Comparison of ENCODE assay signal across 8 mouse cellular contexts in the genomic region with DNA sequence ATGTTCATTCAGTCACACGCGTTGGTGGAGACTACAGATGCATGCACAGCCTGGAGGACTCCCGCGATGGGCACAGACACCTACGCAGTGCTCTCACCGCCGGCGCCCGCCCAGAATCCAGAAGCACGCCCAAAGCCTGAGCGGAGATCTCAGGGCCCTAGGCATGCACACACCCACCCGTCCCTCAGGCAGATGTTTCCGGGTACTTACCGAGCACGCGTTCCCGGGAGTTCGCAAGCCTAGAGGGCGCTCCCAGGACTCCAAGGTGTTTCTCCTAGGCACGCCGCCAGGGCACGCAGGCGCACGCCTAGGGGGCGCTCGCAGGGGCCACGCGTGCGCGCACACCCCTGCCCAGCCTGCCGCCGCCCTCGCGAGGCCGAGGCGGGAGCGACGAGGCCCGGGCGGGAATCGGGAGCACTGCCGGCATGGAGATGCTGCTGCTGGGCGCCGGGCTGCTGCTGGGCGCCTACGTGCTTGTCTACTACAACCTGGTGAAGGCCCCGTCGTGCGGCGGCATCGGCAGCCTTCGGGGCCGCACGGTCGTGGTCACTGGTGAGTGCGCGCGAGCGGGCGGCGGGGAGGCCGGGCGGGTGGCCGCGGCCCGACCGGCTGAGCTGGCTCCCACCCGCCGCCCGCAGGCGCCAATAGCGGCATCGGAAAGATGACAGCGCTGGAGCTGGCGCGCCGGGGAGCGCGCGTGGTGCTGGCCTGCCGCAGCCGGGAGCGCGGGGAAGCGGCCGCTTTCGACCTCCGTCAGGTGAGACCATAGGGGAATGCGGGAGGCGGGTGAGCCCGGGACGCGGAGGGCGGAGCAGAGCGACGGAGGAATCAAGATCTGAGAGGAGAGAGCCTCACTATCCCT. TPM values are rescaled to one million over a fixed set of nuclear protein-coding genes. Genes with fewer than 3 reads are reported as not detected.
DNase-seq lines count a peak whose midpoint lies in the region; ATAC-seq and TF ChIP-seq lines count a peak whose summit lies in the region.

TSS of gene Dhrs13 (plus strand) at position 334 of the 862 bp plus-strand sequence.

- TF ChIP-seq POLR2A in testis, adult 2 months (IDR thresholded peaks at IDR 0.05; ENCODE audit: control insufficient read depth, low read depth, low read length), result peak; percentile 35; the same call in 1 of the 2 replicates

- ATAC-seq in forebrain, embryonic 11.5 days (replicated peaks; ENCODE audit: low FRiP score), result peak; percentile 92
- peak; percentile 92 for ATAC-seq in heart, postnatal 0 days (ENCODE audit: insufficient read depth, low read depth)
- peak; percentile 95 for ATAC-seq in liver, embryonic 16.5 days (ENCODE audit: low read depth)
- peak; percentile 93 for ATAC-seq in neural tube, embryonic 13.5 days (ENCODE audit: low read depth)

- peak within 1 kb of the TSS; percentile 93 for H3K4me2 ChIP-seq in forebrain, embryonic 11.5 days (ENCODE audit: low read depth, low read length, severe bottlenecking)
- H3K4me2 ChIP-seq in heart, postnatal 0 days (ENCODE audit: low read depth, low read length), result peak within 1 kb of the TSS; percentile 97
- H3K4me2 ChIP-seq in liver, embryonic 16.5 days (ENCODE audit: low read depth, low read length), result peak within 1 kb of the TSS; percentile 99
- peak within 1 kb of the TSS; percentile 69 for H3K4me2 ChIP-seq in neural tube, embryonic 13.5 days

- no peak for TF ChIP-seq EP300 in heart, postnatal 0 days (IDR thresholded peaks at IDR 0.05; ENCODE audit: low read depth)

- peaks cover 6% of the 10 kb centered on the region for H3K4me1 ChIP-seq in forebrain, embryonic 11.5 days (replicated peaks; ENCODE audit: control insufficient read depth, insufficient read depth, low read length)
- H3K4me1 ChIP-seq in heart, postnatal 0 days (ENCODE audit: control insufficient read depth, insufficient read depth), result peaks cover 13% of the 10 kb centered on the region
- H3K4me1 ChIP-seq in liver, embryonic 16.5 days (ENCODE audit: control insufficient read depth, low read depth, low read length), result peaks cover 28% of the 10 kb centered on the region
- peaks cover 38% of the 10 kb centered on the region for H3K4me1 ChIP-seq in neural tube, embryonic 13.5 days (replicated peaks)
- H3K4me1 ChIP-seq in testis, adult 2 months (ENCODE audit: control insufficient read depth, insufficient read depth, low read length), result peaks cover 11% of the 10 kb centered on the region

- peak within 1 kb of the TSS; percentile 71 for H3K27ac ChIP-seq in forebrain, embryonic 11.5 days (ENCODE audit: low read depth, low read length)
- peak within 1 kb of the TSS; percentile 66 for H3K27ac ChIP-seq in heart, postnatal 0 days (ENCODE audit: low read depth)
- H3K27ac ChIP-seq in liver, embryonic 16.5 days (ENCODE audit: low read length), result peak within 1 kb of the TSS; percentile 83
- peak within 1 kb of the TSS; percentile 93 for H3K27ac ChIP-seq in neural tube, embryonic 13.5 days (replicated peaks)
- peak within 1 kb of the TSS; percentile 32; the same call in 1 of the 2 replicates for H3K27ac ChIP-seq in testis, adult 2 months (ENCODE audit: control insufficient read depth, insufficient read depth, low read depth, low read length)

- H3K9ac ChIP-seq in forebrain, embryonic 11.5 days (ENCODE audit: low read length), result peak within 1 kb of the TSS; percentile 86
- H3K9ac ChIP-seq in heart, postnatal 0 days (replicated peaks; ENCODE audit: low read depth, low read length), result peak within 1 kb of the TSS; percentile 66
- peak within 1 kb of the TSS; percentile 84 for H3K9ac ChIP-seq in liver, embryonic 16.5 days (ENCODE audit: low read depth, low read length)
- peak within 1 kb of the TSS; percentile 82 for H3K9ac ChIP-seq in neural tube, embryonic 13.5 days

- no peaks in the 10 kb centered on the region for H3K9me3 ChIP-seq in forebrain, embryonic 11.5 days (ENCODE audit: control insufficient read depth, low read length)
- no peaks in the 10 kb centered on the region for H3K9me3 ChIP-seq in heart, postnatal 0 days (replicated peaks; ENCODE audit: control insufficient read depth, low read length)
- no peaks in the 10 kb centered on the region for H3K9me3 ChIP-seq in liver, embryonic 16.5 days (replicated peaks; ENCODE audit: control insufficient read depth, low read length)
- H3K9me3 ChIP-seq in neural tube, embryonic 13.5 days, result no peaks in the 10 kb centered on the region

- TF ChIP-seq CTCF in heart, postnatal 0 days (IDR thresholded peaks at IDR 0.05; ENCODE audit: low read depth), result peak; percentile 73
- peak; percentile 49; the same call in 1 of the 2 replicates for TF ChIP-seq CTCF in testis, adult 2 months (IDR thresholded peaks at IDR 0.05; ENCODE audit: control insufficient read depth, insufficient read depth, insufficient replicate concordance, low read depth, low read length)

- under 1% methylated on average over 90 of the region's 96 CpGs for WGBS in forebrain, embryonic 11.5 days
- under 1% methylated on average over 95 of the region's 96 CpGs for WGBS in heart, postnatal 0 days
- under 1% methylated on average over 96 of the region's 96 CpGs for WGBS in liver, embryonic 16.5 days (ENCODE audit: insufficient replicate concordance)
- under 1% methylated on average over 96 of the region's 96 CpGs for WGBS in neural tube, embryonic 13.5 days

- peak; percentile 85 for DNase-seq in CD8-positive naive resting alpha-beta T cell, adult 2 months (ENCODE audit: low read depth in 2 of 2, low spot score in 2 of 2)
- DNase-seq in c-Kit-positive CD71-negative TER-119-negative erythroid progenitor cells, embryonic 14.5 days (ENCODE audit: low read depth), result peak; percentile 94
- DNase-seq in forebrain, embryonic 11.5 days (ENCODE audit: low spot score), result peak; percentile 96
- peak; percentile 89 for DNase-seq in heart, postnatal 0 days (ENCODE audit: low spot score)
- DNase-seq in kidney, postnatal 4 days, result peak; percentile 94 to 97

- H3K36me3 ChIP-seq in forebrain, embryonic 11.5 days (ENCODE audit: control insufficient read depth, insufficient read depth, low read length), result peaks cover 3% of the 10 kb centered on the region
- peaks cover 34% of the 10 kb centered on the region for H3K36me3 ChIP-seq in heart, postnatal 0 days (replicated peaks; ENCODE audit: control insufficient read depth, insufficient read depth, low read length)
- peaks cover 34% of the 10 kb centered on the region for H3K36me3 ChIP-seq in liver, embryonic 16.5 days (ENCODE audit: control insufficient read depth, insufficient read depth)
- H3K36me3 ChIP-seq in neural tube, embryonic 13.5 days, result peaks cover 45% of the 10 kb centered on the region
- peaks cover 1% of the 10 kb centered on the region for H3K36me3 ChIP-seq in testis, adult 2 months (ENCODE audit: control insufficient read depth, insufficient read depth, low read length)

- peak within 1 kb of the TSS; percentile 59 for H3K4me3 ChIP-seq in forebrain, embryonic 11.5 days (ENCODE audit: low read depth, low read length)
- H3K4me3 ChIP-seq in heart, postnatal 0 days (ENCODE audit: low read depth, low read length), result peak within 1 kb of the TSS; percentile 68
- peak within 1 kb of the TSS; percentile 78 for H3K4me3 ChIP-seq in liver, embryonic 16.5 days (ENCODE audit: low read depth, low read length)
- peak within 1 kb of the TSS; percentile 59 for H3K4me3 ChIP-seq in neural tube, embryonic 13.5 days
- peak within 1 kb of the TSS; percentile 88 for H3K4me3 ChIP-seq in testis, adult 2 months (ENCODE audit: control insufficient read depth, low read depth, low read length)

- H3K27me3 ChIP-seq in forebrain, embryonic 11.5 days (ENCODE audit: control insufficient read depth, insufficient read depth, low read length), result no peaks in the 10 kb centered on the region
- no peaks in the 10 kb centered on the region for H3K27me3 ChIP-seq in heart, postnatal 0 days (ENCODE audit: control insufficient read depth, insufficient read depth, low read length)
- no peaks in the 10 kb centered on the region for H3K27me3 ChIP-seq in liver, embryonic 16.5 days (ENCODE audit: control insufficient read depth, insufficient read depth, low read depth, low read length)
- no peaks in the 10 kb centered on the region for H3K27me3 ChIP-seq in neural tube, embryonic 13.5 days
- no peaks in the 10 kb centered on the region for H3K27me3 ChIP-seq in testis, adult 2 months (ENCODE audit: control insufficient read depth, insufficient read depth, low read length)

RNA-seq across cellular contexts. Expression of gene Dhrs13, which starts in this region (rescaled TPM):
- polyA plus RNA-seq in forebrain, embryonic 11.5 days (2014; fragmentation: Nextera tagmentation; extraction: Ambion mirVana), result 18.8 and 22.1 TPM in 2 replicates
- 7.3 and 9.4 TPM in 2 replicates for total RNA-seq in heart, postnatal 0 days (2014; rRNA removed; ENCODE audit: low replicate concordance)
- polyA plus RNA-seq in heart, postnatal 0 days (2015; fragmentation: Nextera tagmentation; extraction: Ambion mirVana), result 7.7 and 8.6 TPM in 2 replicates
- 10.8 and 11.3 TPM in 2 replicates for polyA plus RNA-seq in liver, embryonic 16.5 days (2015; fragmentation: Nextera tagmentation; extraction: Ambion mirVana)
- polyA plus RNA-seq in neural tube, embryonic 13.5 days (2015; fragmentation: Nextera tagmentation; extraction: Ambion mirVana), result 32.7 and 40.0 TPM in 2 replicates
- polyA plus RNA-seq in testis, adult 2 months (2012; rRNA removed), result 4.9 and 5.1 TPM in 2 replicates

Comparison
In these comparisons a context has a peak if more than half of its experiments do, and no peak if none do; other contexts are left out.
1. Peak in every context shown above with its lines: DNase-seq, ATAC-seq, H3K4me3 ChIP-seq and H3K27ac ChIP-seq.
2. H3K27ac ChIP-seq: peak in every context shown above with its lines; median percentile 93 in neural tube, embryonic 13.5 days; 83 in liver, embryonic 16.5 days; 71 in forebrain, embryonic 11.5 days; 66 in heart, postnatal 0 days; 32 in testis, adult 2 months.